Mouse (Mus musculus) spleen, adult 2 months (tissue): ENCODE measurements around the gene Galr2. TPM values are rescaled to one million over a fixed set of nuclear protein-coding genes. Genes with fewer than 3 reads are reported as not detected.

Experiments
- DNase-seq, 2 experiments: peaks; one replicate each; pipeline versions ENCODE4 v3.0.0 to v3.0.0-alpha.2; 2012 to 2021; ENCODE audit warnings: low spot score in 2 of 2, low read depth in 1 of 2
- H3K27ac ChIP-seq: fragments of 200-500 bp; 2 replicates; pipeline ENCODE4 v1.5.1; 2012; ENCODE audit warnings: low read length, inconsistent platforms; ENCODE audit not compliant: insufficient read depth
- H3K27me3 ChIP-seq: fragments of 200-500 bp; 2 replicates; pipeline ENCODE4 v1.6.1; 2012; ENCODE audit warnings: mild to moderate bottlenecking, moderate library complexity, low read length, inconsistent platforms; ENCODE audit not compliant: control insufficient read depth, insufficient read depth
- H3K36me3 ChIP-seq: fragments of 200-500 bp; 2 replicates; pipeline ENCODE4 v1.6.1; 2012; ENCODE audit warnings: mild to moderate bottlenecking, low read length, inconsistent platforms; ENCODE audit not compliant: control insufficient read depth, insufficient read depth
- H3K4me1 ChIP-seq: fragments of 200-500 bp; 2 replicates; pipeline ENCODE4 v1.6.1; 2011; ENCODE audit warnings: inconsistent platforms; ENCODE audit not compliant: control insufficient read depth, insufficient read depth, insufficient read length
- H3K4me3 ChIP-seq: fragments of 200-500 bp; 2 replicates; pipeline ENCODE4 v1.5.1; 2011; ENCODE audit warnings: mild to moderate bottlenecking, inconsistent platforms; ENCODE audit not compliant: insufficient read depth, insufficient read length; ENCODE audit errors: extremely low read depth
- CTCF ChIP-seq: fragments of 200-500 bp; IDR thresholded peaks from 2 replicates; pipeline ENCODE4 v1.5.1; 2011; ENCODE audit warnings: mild to moderate bottlenecking, inconsistent platforms; ENCODE audit not compliant: insufficient read depth, insufficient read length, insufficient replicate concordance; ENCODE audit errors: extremely low read depth
- POLR2A ChIP-seq: fragments of 200-500 bp; IDR thresholded peaks from 2 replicates; pipeline ENCODE4 v1.6.1; 2011; ENCODE audit warnings: low read depth, low read length, inconsistent platforms
- WGBS: fragments of 180-500 bp; shearing (Covaris S2); methylation state at CpG from one replicate; pipeline ENCODE4 v1.1.7; 2018; 5-methylcytosine and 5-hydroxymethylcytosine counted together
- polyA plus RNA-seq: library from polyadenylated mRNA; depleted of rRNA; stranded (reverse); fragments of >200 nt; gene quantifications from 2 replicates; pipeline ENCODE4 v1.2.3, GENCODE M21; 2012; rRNA removed

Gene Galr2
- 0.08 TPM in 1 of 2 replicates, not detected in the other for polyA plus RNA-seq

DNA sequence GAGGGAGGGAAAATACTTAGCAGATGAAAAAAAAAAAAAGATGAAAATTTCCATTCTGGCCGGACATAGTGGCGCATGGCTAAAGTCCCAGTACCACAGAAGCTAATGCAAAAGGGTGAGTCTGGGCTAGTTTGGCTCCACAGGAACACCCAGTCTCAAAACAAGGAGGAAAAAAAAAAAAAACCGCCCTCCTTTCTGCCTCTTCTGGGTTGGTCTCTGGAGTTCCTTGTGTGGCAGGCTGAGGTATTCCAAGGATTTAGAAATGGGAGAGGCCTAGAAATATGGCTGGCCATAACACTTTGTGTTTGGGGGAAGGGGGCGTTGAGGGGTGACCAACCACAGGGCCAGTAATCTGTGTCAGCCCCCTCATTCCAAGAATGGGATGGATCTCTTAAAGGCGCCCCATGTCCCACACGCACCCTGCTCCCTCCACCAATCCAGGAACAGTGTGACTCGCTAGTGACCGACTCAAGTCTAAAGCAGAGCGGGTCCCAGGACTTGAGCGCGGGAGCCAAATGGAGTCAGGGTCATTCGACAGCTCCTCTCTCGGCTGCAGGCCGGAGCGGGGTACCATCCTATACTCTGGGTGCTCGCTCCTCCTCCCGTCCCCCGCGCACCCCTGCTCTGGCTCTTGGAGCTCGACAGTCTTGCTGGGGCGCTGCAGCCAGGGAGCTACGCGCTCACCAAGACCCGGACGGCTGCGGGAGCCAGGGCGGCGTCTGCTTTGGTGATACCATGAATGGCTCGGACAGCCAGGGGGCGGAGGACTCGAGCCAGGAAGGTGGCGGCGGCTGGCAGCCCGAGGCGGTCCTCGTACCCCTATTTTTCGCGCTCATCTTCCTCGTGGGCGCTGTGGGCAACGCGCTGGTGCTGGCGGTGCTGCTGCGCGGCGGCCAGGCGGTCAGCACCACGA, at the start of gene Galr2:
Gene Galr2 (plus strand): TSS at position 189 of the 913 bp plus-strand sequence.
- 17% methylated on average over 48 of the region's 48 CpGs for WGBS
- no peak within 1 kb of the TSS for H3K27ac ChIP-seq
- peaks cover 17% of the 10 kb centered on the region for H3K27me3 ChIP-seq
- H3K36me3 ChIP-seq = no peaks in the 10 kb centered on the region
- peaks cover 19% of the 10 kb centered on the region for H3K4me1 ChIP-seq
- H3K4me3 ChIP-seq = no peak within 1 kb of the TSS
- no peak for TF ChIP-seq CTCF
- TF ChIP-seq POLR2A = no peak
- no peak for DNase-seq

DNA sequence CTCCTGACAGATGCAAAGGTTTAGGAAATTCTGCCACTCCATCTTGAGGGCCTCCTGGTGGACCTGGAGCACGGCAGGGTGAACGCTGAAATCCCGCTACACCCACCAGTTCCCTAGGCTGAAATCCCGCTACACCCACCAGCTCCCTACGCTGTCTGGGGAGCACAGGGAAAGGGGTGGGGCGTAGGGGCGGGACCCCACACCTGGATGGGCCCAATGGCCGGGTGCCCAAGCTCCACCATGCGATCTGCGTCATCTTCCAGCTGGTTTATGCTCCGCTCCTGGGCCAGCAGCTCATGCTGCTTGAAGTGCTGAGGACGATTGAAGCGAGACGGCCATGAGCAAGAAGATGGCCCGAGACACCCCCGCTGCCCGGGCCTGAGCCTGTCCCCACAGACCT, 48.3 kb upstream of the Galr2 start:
- Histone ChIP-seq H3K27me3 (no peaks in the 10 kb centered on the region), H3K27ac (no peak overlapping the region), H3K4me1 (no peaks in the 10 kb centered on the region), H3K36me3 (no peaks in the 10 kb centered on the region), H3K4me3 (no peak overlapping the region)
- no peak for TF ChIP-seq POLR2A
- TF ChIP-seq CTCF = no peak
- 87% methylated on average over 17 of the region's 17 CpGs for WGBS
- no peak for DNase-seq

DNA sequence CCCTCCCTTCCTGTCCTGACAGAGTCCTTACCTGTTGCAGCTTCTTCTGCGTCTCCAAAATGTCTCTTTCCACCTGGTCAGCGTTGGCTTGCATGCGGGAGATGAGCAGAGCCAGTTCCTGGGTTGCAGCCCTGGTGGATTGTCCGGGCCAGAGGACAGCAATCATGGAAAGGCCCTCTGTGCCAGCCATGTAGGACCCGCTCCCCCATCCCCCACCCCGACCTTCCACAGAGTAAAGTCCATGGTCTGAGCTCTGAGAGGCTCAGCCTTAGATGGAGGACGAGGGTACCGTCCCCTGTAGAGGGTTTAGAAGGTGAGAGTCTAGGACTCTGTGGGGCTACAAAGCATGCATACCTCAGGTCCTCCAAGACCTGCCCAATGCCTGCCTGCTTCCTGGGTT, 45.8 kb upstream of the Galr2 start:
- H3K27ac ChIP-seq = no peak overlapping the region
- no peak for DNase-seq
- H3K36me3 ChIP-seq = no peaks in the 10 kb centered on the region
- TF ChIP-seq CTCF (no peak), POLR2A (no peak)
- 93% methylated on average over 8 of the region's 8 CpGs for WGBS
- no peaks in the 10 kb centered on the region for H3K4me1 ChIP-seq
- H3K4me3 ChIP-seq = no peak overlapping the region
- peaks cover 2% of the 10 kb centered on the region; the same call in 1 of the 2 replicates for H3K27me3 ChIP-seq

DNA sequence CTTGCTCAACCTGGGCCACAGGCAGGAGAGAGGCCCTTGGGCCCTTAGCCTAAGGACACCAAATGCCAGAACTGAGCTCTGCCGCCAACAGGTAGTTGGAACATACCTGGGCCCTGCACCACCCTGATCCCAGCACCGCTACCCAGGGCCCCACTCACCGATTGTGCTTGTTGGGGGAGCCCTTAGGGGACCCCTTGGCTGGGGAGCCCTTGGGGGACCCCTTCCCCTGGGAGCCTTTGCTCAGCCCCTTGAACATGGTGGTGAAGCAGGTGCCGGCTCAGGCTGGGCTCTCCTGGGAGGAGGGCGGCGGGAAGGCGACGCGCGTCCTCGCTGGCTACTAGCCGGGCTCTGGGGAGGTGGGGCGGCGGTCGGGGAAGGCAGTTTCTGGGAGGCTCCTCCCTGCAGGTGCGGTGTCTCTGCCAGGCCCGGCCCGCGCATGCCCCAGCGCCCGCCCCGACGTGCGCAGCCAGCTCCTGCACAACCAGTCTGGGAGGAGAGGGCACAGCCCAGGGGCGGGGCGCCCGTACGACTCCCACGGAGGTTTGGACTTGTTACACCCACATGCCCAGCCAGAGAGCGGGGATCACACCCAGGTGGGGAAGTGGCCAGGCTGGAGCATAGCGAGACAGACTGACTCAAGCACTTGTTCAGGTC, 42.9 kb upstream of the Galr2 start, which contains the start of gene Evpl:
Gene Evpl (minus strand): TSS at position 336 of the 654 bp plus-strand sequence.
- no peak for DNase-seq
- H3K36me3 ChIP-seq = no peaks in the 10 kb centered on the region
- TF ChIP-seq POLR2A (no peak), CTCF (no peak)
- H3K4me3 ChIP-seq = no peak within 1 kb of the TSS
- peaks cover 2% of the 10 kb centered on the region; the same call in 1 of the 2 replicates for H3K27me3 ChIP-seq
- H3K27ac ChIP-seq = no peak within 1 kb of the TSS
- H3K4me1 ChIP-seq = no peaks in the 10 kb centered on the region
- 14% methylated on average over 31 of the region's 31 CpGs for WGBS

DNA sequence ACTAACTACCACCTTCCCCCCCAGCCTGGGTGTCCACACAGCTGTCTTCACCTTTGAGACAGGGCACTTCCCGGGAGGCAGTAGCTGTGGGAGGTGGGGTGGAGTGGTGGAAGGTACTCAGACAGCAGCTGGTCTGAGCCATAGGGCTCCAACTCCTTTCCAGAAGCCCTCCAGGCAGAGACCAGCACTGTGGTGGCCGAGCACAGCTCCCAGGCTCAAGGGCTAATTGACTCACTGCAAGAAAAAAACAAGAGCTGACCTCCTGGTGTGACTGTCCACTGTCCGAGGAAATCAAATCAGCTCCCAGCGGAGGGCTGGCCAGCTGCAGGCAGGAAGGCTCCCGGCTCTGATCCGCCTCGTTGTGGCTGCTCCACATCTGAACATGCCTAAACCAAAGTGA, 40.9 kb upstream of the Galr2 start:
- TF ChIP-seq CTCF (no peak), POLR2A (no peak)
- peaks cover 3% of the 10 kb centered on the region; the same call in 1 of the 2 replicates for H3K36me3 ChIP-seq
- no peaks in the 10 kb centered on the region for H3K4me1 ChIP-seq
- no peak overlapping the region for H3K4me3 ChIP-seq
- H3K27ac ChIP-seq = no peak overlapping the region
- peaks cover 2% of the 10 kb centered on the region; the same call in 1 of the 2 replicates for H3K27me3 ChIP-seq
- 86% methylated on average over 7 of the region's 7 CpGs for WGBS
- DNase-seq = no peak

DNA sequence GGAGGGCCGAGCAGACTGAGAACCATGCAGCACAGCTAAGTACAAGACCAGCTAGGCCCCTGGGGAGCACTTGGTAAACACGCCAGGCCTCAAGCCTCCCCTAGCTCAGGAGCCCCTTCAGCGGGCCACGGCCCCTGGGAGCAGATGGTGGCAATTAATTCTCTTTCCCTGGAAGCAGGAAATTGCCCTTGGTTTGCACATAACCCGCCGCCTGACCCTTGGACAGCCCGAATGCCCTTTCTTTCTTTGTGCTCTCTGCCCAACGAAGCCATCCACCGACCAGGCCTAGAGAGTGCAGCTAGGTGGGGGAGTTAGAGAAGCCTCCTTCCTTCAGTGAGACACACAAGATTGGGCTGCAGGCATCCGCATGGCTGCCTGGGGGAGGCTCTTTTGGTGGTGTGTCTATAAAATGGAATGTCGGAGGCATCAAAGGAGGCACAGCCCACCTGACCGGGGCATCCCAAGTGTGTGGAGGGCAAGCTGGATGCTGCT, 38.9 kb upstream of the Galr2 start:
- 76% methylated on average over 12 of the region's 12 CpGs for WGBS
- Histone ChIP-seq H3K27ac (no peak overlapping the region), H3K27me3 (peaks cover 2% of the 10 kb centered on the region; the same call in 1 of the 2 replicates), H3K4me3 (no peak overlapping the region), H3K36me3 (peaks cover 21% of the 10 kb centered on the region), H3K4me1 (no peaks in the 10 kb centered on the region)
- DNase-seq = no peak
- no peak for TF ChIP-seq POLR2A
- no peak for TF ChIP-seq CTCF

DNA sequence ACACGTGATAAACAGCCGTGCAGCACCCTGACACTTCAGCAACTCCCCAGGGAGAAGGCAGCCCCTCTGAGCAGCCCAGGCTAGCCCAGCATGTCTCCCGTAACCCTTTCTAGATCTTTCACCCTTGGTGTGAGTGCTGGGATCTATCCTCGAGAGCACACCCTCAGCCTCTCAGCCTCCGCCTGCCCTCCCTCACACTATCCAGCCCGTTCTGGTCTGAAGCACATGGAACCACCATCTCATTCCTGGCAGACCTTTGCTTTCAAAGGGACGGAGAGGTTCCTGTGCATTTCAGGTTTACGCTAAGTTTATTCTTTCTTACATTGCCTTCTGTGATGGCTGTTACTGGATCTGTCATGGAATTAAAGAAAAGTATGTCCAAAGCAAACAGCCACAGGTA, 36.2 kb upstream of the Galr2 start:
- no peaks in the 10 kb centered on the region for H3K27me3 ChIP-seq
- TF ChIP-seq CTCF (no peak), POLR2A (no peak)
- 91% methylated on average over 8 of the region's 8 CpGs for WGBS
- H3K36me3 ChIP-seq = peaks cover 44% of the 10 kb centered on the region
- H3K4me3 ChIP-seq = no peak overlapping the region
- no peak for DNase-seq
- no peak overlapping the region for H3K27ac ChIP-seq
- no peaks in the 10 kb centered on the region for H3K4me1 ChIP-seq
